ENCODE assay signal across 8 mouse cellular contexts in the genomic region with DNA sequence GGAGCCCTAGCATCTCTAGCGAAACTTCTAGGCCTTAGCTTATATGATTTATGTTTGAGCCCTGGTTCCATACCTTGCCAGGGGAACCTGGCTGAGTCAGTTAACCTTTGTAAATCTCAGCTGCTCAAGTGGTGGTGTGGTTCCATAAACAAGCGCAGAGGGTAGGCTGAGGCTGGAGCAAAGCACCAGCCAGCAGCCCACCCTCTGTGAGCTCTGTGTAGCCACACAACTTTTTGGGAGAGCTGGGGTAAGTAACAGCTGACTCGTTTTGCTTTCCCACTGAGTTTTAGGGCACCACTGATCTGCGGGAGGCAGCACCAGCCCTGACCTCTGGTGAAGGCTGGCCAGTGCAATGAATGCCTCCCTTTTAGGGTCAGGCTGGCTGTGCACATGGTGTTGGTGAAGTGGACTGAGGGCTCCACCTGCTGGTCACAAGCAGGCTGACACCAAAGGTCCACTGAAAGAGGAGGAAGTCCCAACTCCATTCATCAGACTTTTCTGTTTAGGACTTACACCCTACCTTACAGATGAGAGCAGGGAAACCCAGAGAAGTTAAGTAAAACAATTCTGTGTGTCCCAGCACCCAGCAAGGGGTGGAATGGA. TPM values are rescaled to one million over a fixed set of nuclear protein-coding genes. Genes with fewer than 3 reads are reported as not detected.
A peak's percentile ranks its signal among the peaks of the same experiment; 100 is the strongest.
DNase-seq lines count a peak whose midpoint lies in the region; ATAC-seq and TF ChIP-seq lines count a peak whose summit lies in the region.

No protein-coding gene starts in this region.

- no peaks in the 10 kb centered on the region for H3K4me1 ChIP-seq in ES-E14 (ENCODE audit: control insufficient read depth in 2 of 2, insufficient read depth in 2 of 2, low read length in 2 of 2, poor library complexity in 1 of 2)
- no peaks in the 10 kb centered on the region for H3K4me1 ChIP-seq in forebrain, embryonic 11.5 days (replicated peaks; ENCODE audit: control insufficient read depth, insufficient read depth, low read length)
- 0 out of 2 replicates have a peak, but pooled peaks cover 8% of the 10 kb centered on the region for H3K4me1 ChIP-seq in hindbrain, embryonic 12.5 days
- no peaks in the 10 kb centered on the region for H3K4me1 ChIP-seq in lung, postnatal 0 days (ENCODE audit: insufficient read depth, low read depth, low read length)

- H3K9me3 ChIP-seq in ES-E14 (ENCODE audit: control insufficient read depth, insufficient read depth, low read depth, low read length): no peaks in the 10 kb centered on the region
- H3K9me3 ChIP-seq in forebrain, embryonic 11.5 days (ENCODE audit: control insufficient read depth, low read length): no peaks in the 10 kb centered on the region
- H3K9me3 ChIP-seq in hindbrain, embryonic 12.5 days (replicated peaks): no peaks in the 10 kb centered on the region
- H3K9me3 ChIP-seq in lung, postnatal 0 days (ENCODE audit: low read length): no peaks in the 10 kb centered on the region

- no peak for DNase-seq in ES-E14 (ENCODE audit: low read depth, low spot score)
- DNase-seq in c-Kit-positive CD71-negative TER-119-negative erythroid progenitor cells, embryonic 14.5 days (ENCODE audit: low read depth): peak; percentile 50
- peak; percentile 86 for DNase-seq in forebrain, embryonic 11.5 days (ENCODE audit: low spot score)
- DNase-seq in layer of hippocampus, adult 8-10 months (ENCODE audit: low spot score in 2 of 2): peak; percentile 60 to 65
- peak; percentile 76 for DNase-seq in lung, postnatal 0 days (ENCODE audit: low spot score)
- DNase-seq in ovary, postnatal 14 days (ENCODE audit: low spot score): peak; percentile 54
- DNase-seq in thymus, postnatal 25 days: peak; percentile 58

- no peak for TF ChIP-seq EP300 in lung, postnatal 0 days (IDR thresholded peaks at IDR 0.05)

- peak; percentile 79 for ATAC-seq in forebrain, embryonic 11.5 days (replicated peaks; ENCODE audit: low FRiP score)
- peak; percentile 60 for ATAC-seq in hindbrain, embryonic 12.5 days (ENCODE audit: low FRiP score)
- peak; percentile 83 for ATAC-seq in lung, postnatal 0 days

- no peaks in the 10 kb centered on the region for H3K27me3 ChIP-seq in forebrain, embryonic 11.5 days (ENCODE audit: control insufficient read depth, insufficient read depth, low read length)
- H3K27me3 ChIP-seq in hindbrain, embryonic 12.5 days: peaks cover 2% of the 10 kb centered on the region; the same call in 1 of the 2 replicates
- no peaks in the 10 kb centered on the region for H3K27me3 ChIP-seq in lung, postnatal 0 days (replicated peaks; ENCODE audit: insufficient read depth, low read length)

- no peak overlapping the region for H3K27ac ChIP-seq in ES-E14 (ENCODE audit: insufficient read depth, low read depth, low read length, poor library complexity, severe bottlenecking)
- no peak overlapping the region for H3K27ac ChIP-seq in forebrain, embryonic 11.5 days (ENCODE audit: low read depth, low read length)
- no peak overlapping the region for H3K27ac ChIP-seq in hindbrain, embryonic 12.5 days
- no peak overlapping the region for H3K27ac ChIP-seq in lung, postnatal 0 days (ENCODE audit: low read length)

- no peak overlapping the region for H3K4me2 ChIP-seq in forebrain, embryonic 11.5 days (ENCODE audit: low read depth, low read length, severe bottlenecking)
- H3K4me2 ChIP-seq in hindbrain, embryonic 12.5 days (replicated peaks): no peak overlapping the region
- no peak overlapping the region for H3K4me2 ChIP-seq in lung, postnatal 0 days (replicated peaks; ENCODE audit: low read depth, low read length)

- H3K4me3 ChIP-seq in ES-E14 (ENCODE audit: insufficient read depth in 1 of 2, low read depth in 1 of 2, low read length in 2 of 2, poor library complexity in 1 of 2, severe bottlenecking in 1 of 2): no peak overlapping the region
- H3K4me3 ChIP-seq in forebrain, embryonic 11.5 days (ENCODE audit: low read depth, low read length): no peak overlapping the region
- no peak overlapping the region for H3K4me3 ChIP-seq in hindbrain, embryonic 12.5 days
- no peak overlapping the region for H3K4me3 ChIP-seq in lung, postnatal 0 days (ENCODE audit: low read depth, low read length)

- in situ Hi-C loops in ES-E14 (cut with MboI; ENCODE audit: low sequenced_read_pairs in 2 of 2, unreplicated experiment in 2 of 2): no loop called here

- 45% methylated on average over 4 of the region's 4 CpGs for WGBS in forebrain, embryonic 11.5 days
- WGBS in hindbrain, embryonic 12.5 days: 44% methylated on average over 4 of the region's 4 CpGs
- 47% methylated on average over 4 of the region's 4 CpGs for WGBS in lung, postnatal 0 days

- H3K36me3 ChIP-seq in ES-E14 (ENCODE audit: control insufficient read depth, insufficient read depth, low read length, poor library complexity, severe bottlenecking): no peaks in the 10 kb centered on the region
- no peaks in the 10 kb centered on the region for H3K36me3 ChIP-seq in forebrain, embryonic 11.5 days (ENCODE audit: control insufficient read depth, insufficient read depth, low read length)
- H3K36me3 ChIP-seq in hindbrain, embryonic 12.5 days: 0 out of 2 replicates have a peak, but pooled peaks cover 5% of the 10 kb centered on the region
- no peaks in the 10 kb centered on the region for H3K36me3 ChIP-seq in lung, postnatal 0 days (ENCODE audit: insufficient read depth, low read length)

- TF ChIP-seq CTCF in lung, postnatal 0 days (IDR thresholded peaks at IDR 0.05): peak; percentile 96

- no peak overlapping the region for H3K9ac ChIP-seq in ES-E14 (ENCODE audit: insufficient read depth, low read depth, low read length, poor library complexity, severe bottlenecking)
- H3K9ac ChIP-seq in forebrain, embryonic 11.5 days (ENCODE audit: low read length): no peak overlapping the region; the same call in 1 of the 2 replicates
- no peak overlapping the region for H3K9ac ChIP-seq in hindbrain, embryonic 12.5 days
- no peak overlapping the region for H3K9ac ChIP-seq in lung, postnatal 0 days (replicated peaks; ENCODE audit: low read depth)

TF ChIP-seq in ES-E14, 5 proteins besides CTCF, POLR2A, EP300 and RAD21:
- TF ChIP-seq HCFC1 (IDR thresholded peaks at IDR 0.05; ENCODE audit: borderline replicate concordance, insufficient read depth, low read length) (no peak), ZC3H11A (IDR thresholded peaks at IDR 0.05; ENCODE audit: borderline replicate concordance, low read depth, low read length) (peak; percentile 73; the same call in 1 of the 2 replicates), ZNF384 (IDR thresholded peaks at IDR 0.05; ENCODE audit: low read depth, low read length) (no peak)
TF ChIP-seq in ES-E14: peak in this region for 1.

RNA-seq across cellular contexts. Expression of gene Crb2, which starts 26.7 kb away (rescaled TPM):
- 1.3 and 1.7 TPM in 2 replicates for total RNA-seq in ES-E14 (2012; rRNA removed)
- polyA plus RNA-seq in forebrain, embryonic 11.5 days (2014; fragmentation: Nextera tagmentation; extraction: Ambion mirVana): 29.6 and 32.7 TPM in 2 replicates
- 12.3 and 14.7 TPM in 2 replicates for polyA plus RNA-seq in hindbrain, embryonic 12.5 days (2016; fragmentation: Nextera tagmentation; extraction: Ambion mirVana)
- total RNA-seq in layer of hippocampus, adult 8-10 months (2022): 1 to 10 TPM; 2.8 to 6.0 (median 4.7) TPM
- polyA plus RNA-seq in lung, postnatal 0 days (2015; fragmentation: Nextera tagmentation; extraction: Ambion mirVana): 0.39 and 0.40 TPM in 2 replicates
